Mouse (Mus musculus) retina, postnatal 7 days (tissue): ENCODE results near the gene Nts.
"Not testable (repeated sequence)": the region's sequence is repeated elsewhere in the genome, so short reads cannot be mapped to it uniquely, and the experiment has no call there.

Experiments
- DNase-seq: peaks from one replicate; pipeline ENCODE4 v3.0.0-alpha.2; 2012; ENCODE audit warnings: low read depth, low spot score

Nts gene

GRCm38 (mm10) chr10:102490386-102490785, at the start of gene Nts:
Gene Nts (minus strand): TSS chr10:102490486.
- DNase-seq: no peak

GRCm38 (mm10) chr10:102527901-102528300, 37.6 kb upstream of the Nts start:
- DNase-seq: no peak

GRCm38 (mm10) chr10:102514159-102514558, 23.9 kb upstream of the Nts start:
- no peak for DNase-seq

- no peak for DNase-seq
Observed at GRCm38 (mm10) chr10:102511807-102512461, 21.6 kb upstream of the Nts start, which contains the start of gene Rassf9. Gene Rassf9 (plus strand): TSS chr10:102512222.

GRCm38 (mm10) chr10:102511461-102511806, 21.1 kb upstream of the Nts start:
- DNase-seq: no peak

GRCm38 (mm10) chr10:102507386-102507785, 17.1 kb upstream of the Nts start:
- no peak for DNase-seq

- DNase-seq: no peak
Observed at GRCm38 (mm10) chr10:102498754-102499153, 8.5 kb upstream of the Nts start.

GRCm38 (mm10) chr10:102491792-102492191, 1.5 kb upstream of the Nts start:
- peak; percentile 5 for DNase-seq

GRCm38 (mm10) chr10:102469412-102469811, 20.9 kb downstream of the Nts start:
- no peak for DNase-seq

GRCm38 (mm10) chr10:102451756-102452155, 38.5 kb downstream of the Nts start:
- peak; percentile 31 for DNase-seq

- DNase-seq: peak; percentile 63
Observed at GRCm38 (mm10) chr10:102449449-102449848, 40.8 kb downstream of the Nts start.

GRCm38 (mm10) chr10:102444912-102445556, 45.3 kb downstream of the Nts start:
- DNase-seq: peak; percentile 11

GRCm38 (mm10) chr10:102435467-102435866, 54.8 kb downstream of the Nts start:
- DNase-seq: not testable (repeated sequence)

- DNase-seq: not testable (repeated sequence)
Observed at GRCm38 (mm10) chr10:102435048-102435447, 55.2 kb downstream of the Nts start.
